In the genomic region with DNA sequence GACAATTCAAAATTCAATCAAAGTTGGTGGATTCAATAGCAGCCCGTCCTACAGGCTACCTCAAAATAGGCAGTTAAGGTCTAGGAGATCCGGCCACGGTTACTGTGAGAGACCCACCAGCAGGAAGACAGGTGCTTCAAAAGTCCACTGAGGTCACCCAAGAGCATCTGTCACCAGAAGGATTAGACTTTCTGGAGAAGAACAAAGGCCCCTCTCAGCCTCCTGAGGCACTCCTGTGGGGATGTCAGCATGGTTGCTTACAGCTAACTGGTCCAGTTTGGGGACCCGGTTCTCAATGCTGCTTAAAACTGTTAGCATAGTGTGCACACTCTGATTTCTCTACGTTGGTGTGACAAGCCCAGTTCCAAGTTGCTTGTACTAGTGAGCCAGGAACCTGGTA, we compare ENCODE assay signal across 13 mouse cellular contexts.
"Had no signal": no experiment of that assay in that cellular context is flagged by ENCODE, and none has a peak within 500 bp of the region (broad histone marks: within the 10 kb centered on the region; RNA-seq: fewer than 3 reads in every experiment).

No protein-coding gene starts in this region.

- H3K27me3 ChIP-seq: limb, embryonic 15.5 days; liver, embryonic 13.5 days; lung, embryonic 15.5 days; midbrain, embryonic 12.5 days; neural tube, embryonic 13.5 days; stomach, embryonic 15.5 days had no signal

- H3K9me3 ChIP-seq: limb, embryonic 15.5 days; neural tube, embryonic 13.5 days; stomach, embryonic 15.5 days had no signal

- DNase-seq: kidney, postnatal 14 days; layer of hippocampus, postnatal 36 days; liver, embryonic 13.5 days; liver, postnatal 0 days; lung, postnatal 14 days; right cerebral cortex, postnatal 14 days; thymus, postnatal 14 days had no signal

- H3K36me3 ChIP-seq: limb, embryonic 15.5 days; liver, embryonic 13.5 days; lung, embryonic 15.5 days; midbrain, embryonic 12.5 days; neural tube, embryonic 13.5 days; stomach, embryonic 15.5 days had no signal

- H3K4me3 ChIP-seq: limb, embryonic 15.5 days; liver, embryonic 13.5 days; lung, embryonic 15.5 days; midbrain, embryonic 12.5 days; neural tube, embryonic 13.5 days; stomach, embryonic 15.5 days had no signal

- ATAC-seq: liver, postnatal 0 days; midbrain, embryonic 16.5 days had no signal

- H3K27ac ChIP-seq: limb, embryonic 15.5 days; liver, embryonic 13.5 days; lung, embryonic 15.5 days; midbrain, embryonic 12.5 days; neural tube, embryonic 13.5 days; stomach, embryonic 15.5 days had no signal

- H3K4me2 ChIP-seq: limb, embryonic 15.5 days; liver, embryonic 13.5 days; lung, embryonic 15.5 days; midbrain, embryonic 12.5 days; neural tube, embryonic 13.5 days; stomach, embryonic 15.5 days had no signal

- H3K9ac ChIP-seq: limb, embryonic 15.5 days; liver, embryonic 13.5 days; liver, postnatal 0 days; lung, embryonic 15.5 days; midbrain, embryonic 12.5 days; neural tube, embryonic 13.5 days; stomach, embryonic 15.5 days had no signal

- H3K4me1 ChIP-seq: limb, embryonic 15.5 days; liver, embryonic 13.5 days; lung, embryonic 15.5 days; midbrain, embryonic 12.5 days; neural tube, embryonic 13.5 days; stomach, embryonic 15.5 days had no signal
